Comparison of ENCODE assay signal across 8 mouse cellular contexts in genomic region chr8:30923301-30924159, GRCm38 (mm10).
DNase-seq lines count a peak whose midpoint lies in the region; ATAC-seq and TF ChIP-seq lines count a peak whose summit lies in the region.

No protein-coding gene starts in this region.

- intact Hi-C loops in heart, postnatal 10 days (cut with DNase I), result loop anchor here (1.0 kb wide), 1 partner anchor 83 kb away; no protein-coding TSS in a partner anchor

- no peaks in the 10 kb centered on the region for H3K9me3 ChIP-seq in forebrain, embryonic 10.5 days
- H3K9me3 ChIP-seq in liver, embryonic 14.5 days (ENCODE audit: control insufficient read depth, low read length), result no peaks in the 10 kb centered on the region

- peak; percentile 75 for TF ChIP-seq CTCF in liver, embryonic 14.5 days (IDR thresholded peaks at IDR 0.05; ENCODE audit: low read depth)

- peak overlapping the region; percentile 30; the same call in 1 of the 2 replicates for H3K4me3 ChIP-seq in forebrain, embryonic 10.5 days
- H3K4me3 ChIP-seq in liver, embryonic 14.5 days (ENCODE audit: insufficient read depth in 1 of 2, low read depth in 2 of 2, low read length in 2 of 2), result no peak overlapping the region

- H3K27me3 ChIP-seq in forebrain, embryonic 10.5 days (ENCODE audit: poor library complexity, severe bottlenecking), result peaks cover 16% of the 10 kb centered on the region
- H3K27me3 ChIP-seq in liver, embryonic 14.5 days (ENCODE audit: control insufficient read depth, insufficient read depth, low read length), result no peaks in the 10 kb centered on the region

- DNase-seq in ES-CJ7 (ENCODE audit: low read depth, low spot score), result peak; percentile 83
- peak; percentile 82 for DNase-seq in brain, embryonic 18.5 days (ENCODE audit: low read depth, low spot score)
- peak; percentile 76 for DNase-seq in forebrain, embryonic 10.5 days (ENCODE audit: extremely low spot score, low spot score)
- DNase-seq in heart, postnatal 10 days, result peak; percentile 59 to 73
- DNase-seq in kidney, postnatal 36 days, result peak; percentile 51 to 76
- peak in 1 of 3 experiments; percentile 1 for DNase-seq in liver, embryonic 14.5 days (ENCODE audit: low read depth in 3 of 3, low spot score in 3 of 3)
- peak; percentile 29 for DNase-seq in ovary, postnatal 10 days (ENCODE audit: low spot score)

- H3K36me3 ChIP-seq in forebrain, embryonic 10.5 days (replicated peaks), result no peaks in the 10 kb centered on the region
- H3K36me3 ChIP-seq in liver, embryonic 14.5 days (replicated peaks; ENCODE audit: control insufficient read depth, insufficient read depth, low read depth), result no peaks in the 10 kb centered on the region

- peaks cover 28% of the 10 kb centered on the region for H3K4me1 ChIP-seq in forebrain, embryonic 10.5 days
- H3K4me1 ChIP-seq in liver, embryonic 14.5 days (replicated peaks; ENCODE audit: control insufficient read depth in 2 of 2, insufficient read depth in 2 of 2, low read length in 1 of 2), result no peaks in the 10 kb centered on the region

- peak overlapping the region; percentile 76 for H3K27ac ChIP-seq in forebrain, embryonic 10.5 days
- H3K27ac ChIP-seq in liver, embryonic 14.5 days, result no peak overlapping the region

- ATAC-seq in liver, embryonic 14.5 days (ENCODE audit: insufficient read depth), result no peak
- no peak for ATAC-seq in inflammation-experienced regulatory T-cells, adult 6 months

- no peak overlapping the region for H3K9ac ChIP-seq in liver, embryonic 14.5 days (replicated peaks)

- no peak overlapping the region for H3K4me2 ChIP-seq in liver, embryonic 14.5 days (ENCODE audit: low read depth)

- TF ChIP-seq EP300 in liver, embryonic 14.5 days (IDR thresholded peaks at IDR 0.05; ENCODE audit: low read depth), result no peak

- WGBS in forebrain, embryonic 10.5 days, result 35% methylated on average over 18 of the region's 18 CpGs
- WGBS in liver, embryonic 14.5 days (ENCODE audit: insufficient replicate concordance), result 31% methylated on average over 18 of the region's 18 CpGs
